Mouse (Mus musculus) testis, adult 2 months (tissue): ENCODE results near the gene Rap1b. TPM values are rescaled to one million over a fixed set of nuclear protein-coding genes. Genes with fewer than 3 reads are reported as not detected.

Experiments used
- H3K27ac ChIP-seq: fragments of 200-500 bp; 2 replicates; pipeline ENCODE4 v1.5.1; 2012; ENCODE audit warnings: low read depth, low read length; ENCODE audit not compliant: control insufficient read depth, insufficient read depth
- H3K27me3 ChIP-seq: fragments of 200-500 bp; 2 replicates; pipeline ENCODE4 v1.6.1; 2012; ENCODE audit warnings: mild to moderate bottlenecking, low read length, moderate library complexity; ENCODE audit not compliant: control insufficient read depth, insufficient read depth
- H3K36me3 ChIP-seq: fragments of 200-500 bp; 2 replicates; pipeline ENCODE4 v1.6.1; 2012; ENCODE audit warnings: mild to moderate bottlenecking, low read length; ENCODE audit not compliant: control insufficient read depth, insufficient read depth
- H3K4me1 ChIP-seq: fragments of 200-500 bp; 2 replicates; pipeline ENCODE4 v1.6.1; 2012; ENCODE audit warnings: low read length; ENCODE audit not compliant: control insufficient read depth, insufficient read depth
- H3K4me3 ChIP-seq: fragments of 200-500 bp; 2 replicates; pipeline ENCODE4 v1.5.1; 2012; ENCODE audit warnings: low read depth, mild to moderate bottlenecking, low read length, moderate library complexity, mixed read lengths; ENCODE audit not compliant: control insufficient read depth
- CTCF ChIP-seq: fragments of 200-500 bp; IDR thresholded peaks from 2 replicates; pipeline ENCODE4 v1.5.1; 2012; ENCODE audit warnings: low read depth, mild to moderate bottlenecking, inconsistent platforms, low read length, moderate library complexity; ENCODE audit not compliant: control insufficient read depth, insufficient read depth, insufficient replicate concordance
- POLR2A ChIP-seq: fragments of 200-500 bp; IDR thresholded peaks from 2 replicates; pipeline ENCODE4 v1.6.1; 2012; ENCODE audit warnings: low read depth, mild to moderate bottlenecking, inconsistent platforms, low read length, moderate library complexity; ENCODE audit not compliant: control insufficient read depth
- polyA plus RNA-seq: library from polyadenylated mRNA; depleted of rRNA; stranded (reverse); fragments of >200 nt; gene quantifications from 2 replicates; pipeline ENCODE4 v1.2.3, GENCODE M21; 2012; rRNA removed

Gene Rap1b
- polyA plus RNA-seq, 1 experiment: 13.8 TPM

DNA sequence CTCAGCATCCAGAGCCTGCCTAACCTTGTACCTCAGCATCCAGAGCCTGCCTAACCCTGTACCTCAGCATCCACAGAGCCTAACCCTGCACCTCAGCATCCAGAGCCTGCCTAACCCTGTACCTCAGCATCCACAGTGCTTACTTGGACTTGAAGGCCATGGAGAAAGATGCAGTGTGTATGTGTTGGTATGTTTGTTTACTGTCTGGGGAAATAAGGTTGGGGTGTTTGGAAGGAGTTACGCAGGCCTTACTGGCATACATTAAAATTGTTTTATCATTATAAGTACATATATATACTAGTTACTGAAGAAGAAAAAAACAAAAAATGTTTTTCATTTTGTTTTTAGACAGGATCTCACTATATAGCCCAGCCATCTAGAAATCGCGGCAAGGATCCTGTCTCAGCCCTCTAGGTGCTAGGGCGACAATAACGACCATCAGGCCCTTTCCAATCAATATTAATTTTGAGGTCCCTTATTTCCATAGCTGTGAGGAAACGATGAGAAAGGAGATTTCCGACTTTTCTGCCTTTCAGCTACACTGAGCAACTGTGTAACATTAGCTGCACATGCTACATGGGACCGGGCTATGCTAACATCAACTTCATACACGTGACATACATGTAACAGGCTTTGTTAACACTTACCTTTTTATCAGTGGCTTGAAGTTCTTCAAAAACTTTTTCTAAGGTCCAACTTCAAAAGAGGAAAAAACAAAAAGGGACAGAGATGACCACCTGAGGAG lies 76.1 kb downstream of the Rap1b start:
- H3K27me3 ChIP-seq: no peaks in the 10 kb centered on the region
- no peaks in the 10 kb centered on the region for H3K4me1 ChIP-seq
- H3K36me3 ChIP-seq: no peaks in the 10 kb centered on the region; the same call in none of the 2 replicates
- no peak overlapping the region for H3K27ac ChIP-seq
- H3K4me3 ChIP-seq: no peak overlapping the region
- TF ChIP-seq CTCF (no peak), POLR2A (no peak)

DNA sequence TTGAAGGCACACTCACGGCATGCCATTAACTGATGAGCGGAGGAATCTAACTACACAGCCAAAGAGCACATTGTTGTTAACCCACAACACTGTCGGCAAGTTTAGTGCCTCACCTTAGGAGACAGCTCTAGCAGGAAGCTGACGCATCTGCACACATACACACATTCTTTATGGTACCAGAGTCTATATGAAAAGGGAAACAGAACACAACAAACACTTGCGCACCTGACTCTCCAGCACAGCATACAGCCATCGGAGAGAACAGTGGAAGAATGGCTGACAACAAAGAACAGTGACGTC lies 77.7 kb downstream of the Rap1b start:
- Histone ChIP-seq H3K27me3 (no peaks in the 10 kb centered on the region), H3K4me1 (no peaks in the 10 kb centered on the region), H3K36me3 (peaks cover under 1% of the 10 kb centered on the region), H3K4me3 (no peak overlapping the region), H3K27ac (no peak overlapping the region)
- no peak for TF ChIP-seq POLR2A
- no peak for TF ChIP-seq CTCF

DNA sequence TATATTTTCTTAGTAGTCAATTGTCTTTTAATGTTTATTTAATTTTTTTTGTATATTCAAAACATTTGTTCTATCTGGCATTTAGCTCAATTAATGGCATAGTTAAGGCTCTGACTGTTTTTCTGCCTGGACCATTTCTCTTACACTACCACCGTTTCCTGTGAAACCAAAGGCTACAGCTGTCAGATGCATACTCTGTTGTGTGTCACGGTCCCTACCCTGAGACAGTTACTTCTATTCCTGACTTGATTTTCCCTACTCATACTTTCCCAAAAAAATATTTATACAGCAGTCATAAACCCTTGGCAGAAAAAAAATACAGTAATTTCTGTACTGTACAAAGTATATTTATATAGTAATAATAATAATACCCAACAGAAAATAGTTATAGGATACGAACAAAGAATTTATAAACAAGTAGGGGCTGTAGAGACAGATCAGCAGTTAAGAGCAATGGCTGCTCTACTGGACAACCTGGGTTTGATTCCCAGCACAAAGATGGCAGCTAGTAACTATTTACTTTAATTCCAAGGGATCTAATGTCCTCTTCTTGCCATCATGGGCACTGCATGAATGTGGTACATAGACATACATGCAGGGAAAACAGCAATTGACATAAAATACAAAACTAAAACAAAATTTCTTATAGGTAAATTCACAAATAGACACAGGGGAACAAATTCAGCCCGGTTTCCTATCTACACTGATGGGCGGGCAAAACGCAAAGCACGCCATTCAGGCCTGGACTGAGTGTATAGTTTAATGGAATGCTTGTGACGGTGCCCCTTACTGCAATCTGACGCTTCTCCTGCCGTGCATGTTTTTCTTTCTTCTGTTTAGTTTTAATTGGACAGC lies 78.3 kb downstream of the Rap1b start:
- H3K4me3 ChIP-seq: no peak overlapping the region
- no peak overlapping the region for H3K27ac ChIP-seq
- no peak for TF ChIP-seq POLR2A
- TF ChIP-seq CTCF: no peak
- H3K27me3 ChIP-seq: no peaks in the 10 kb centered on the region
- H3K36me3 ChIP-seq: peaks cover 3% of the 10 kb centered on the region
- H3K4me1 ChIP-seq: no peaks in the 10 kb centered on the region

DNA sequence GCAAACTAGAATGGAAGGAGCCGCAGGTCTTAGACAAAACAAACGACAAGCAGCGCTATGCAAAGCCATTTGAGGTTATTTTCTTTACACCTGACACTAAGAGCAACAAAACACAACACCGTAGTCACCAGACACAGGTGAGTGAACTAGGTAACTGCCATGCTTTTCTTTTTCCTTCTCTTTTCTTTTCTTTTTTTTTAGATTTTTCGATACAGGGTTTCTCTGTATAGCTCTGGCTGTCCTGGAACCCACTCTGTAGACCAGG lies 79.0 kb downstream of the Rap1b start:
- Histone ChIP-seq H3K36me3 (peaks cover 3% of the 10 kb centered on the region), H3K27me3 (no peaks in the 10 kb centered on the region), H3K4me3 (no peak overlapping the region), H3K4me1 (no peaks in the 10 kb centered on the region), H3K27ac (no peak overlapping the region)
- TF ChIP-seq CTCF (no peak), POLR2A (no peak)

- no peak overlapping the region for H3K4me3 ChIP-seq
- H3K36me3 ChIP-seq: peaks cover 3% of the 10 kb centered on the region
- H3K27me3 ChIP-seq: no peaks in the 10 kb centered on the region
- no peak overlapping the region for H3K27ac ChIP-seq
- TF ChIP-seq POLR2A: no peak
- TF ChIP-seq CTCF: no peak
- H3K4me1 ChIP-seq: no peaks in the 10 kb centered on the region
Observed at GRCm38 (mm10) chr10:117766111-117766895, 79.5 kb downstream of the Rap1b start.

DNA sequence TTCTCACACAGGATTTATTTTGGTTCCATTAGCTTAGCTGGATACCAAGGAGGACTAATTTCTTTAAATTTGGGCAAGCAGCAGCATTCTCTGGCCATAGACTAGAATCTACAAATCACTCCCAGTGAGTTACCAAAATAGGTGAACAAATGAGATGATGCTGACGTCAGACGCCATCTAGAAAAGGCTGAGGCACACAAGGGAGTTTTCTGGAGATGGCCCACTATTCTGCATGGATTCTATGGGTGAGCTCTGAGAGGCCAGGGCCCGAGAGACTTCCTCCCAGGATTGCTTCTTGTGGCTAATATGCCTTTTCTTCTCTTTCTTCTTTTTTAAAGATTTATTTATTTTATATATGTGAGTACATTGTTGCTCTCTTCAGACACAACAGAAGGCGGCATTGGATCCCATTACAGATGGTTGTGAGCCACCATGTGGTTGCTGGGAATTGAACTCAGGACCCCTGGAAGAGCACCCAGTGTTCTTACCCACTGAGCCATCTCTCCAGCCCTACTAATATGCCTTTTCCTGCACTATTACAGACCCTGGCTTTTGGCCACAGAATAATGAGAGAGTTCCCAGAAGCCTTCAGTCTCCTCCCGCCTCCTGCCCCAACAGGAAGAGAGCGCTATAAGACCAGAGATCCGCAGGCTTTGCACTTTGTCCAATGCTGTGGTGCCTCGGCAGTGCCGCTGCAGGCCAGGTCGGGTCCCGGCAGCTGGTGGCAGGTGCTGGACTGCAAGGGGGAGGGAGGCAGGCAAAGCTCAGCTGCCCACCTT lies 80.5 kb downstream of the Rap1b start:
- Histone ChIP-seq H3K36me3 (peaks cover 3% of the 10 kb centered on the region), H3K27ac (no peak overlapping the region), H3K4me3 (no peak overlapping the region), H3K27me3 (no peaks in the 10 kb centered on the region), H3K4me1 (no peaks in the 10 kb centered on the region)
- TF ChIP-seq POLR2A (no peak), CTCF (no peak)

- Histone ChIP-seq H3K36me3 (peaks cover 4% of the 10 kb centered on the region), H3K4me3 (no peak overlapping the region), H3K27me3 (no peaks in the 10 kb centered on the region), H3K4me1 (no peaks in the 10 kb centered on the region), H3K27ac (no peak overlapping the region)
- no peak for TF ChIP-seq CTCF
- no peak for TF ChIP-seq POLR2A
Observed at GRCm38 (mm10) chr10:117764598-117764997, 81.2 kb downstream of the Rap1b start.

Other genes with a start within 250 kb of the Rap1b start
- gene Cpm, start 216.5 kb downstream of the Rap1b start, polyA plus RNA-seq: 0.77 and 2.5 TPM in 2 replicates
- gene Mdm2, start 135.3 kb downstream of the Rap1b start, polyA plus RNA-seq: 95.4 and 99.3 TPM in 2 replicates
- 2.3 and 2.7 TPM in 2 replicates for gene Slc35e3, start 99.7 kb downstream of the Rap1b start, polyA plus RNA-seq
- gene Nup107, start 53.3 kb downstream of the Rap1b start, polyA plus RNA-seq: 12.7 and 16.8 TPM in 2 replicates